Mouse (Mus musculus) heart, adult 11 months (tissue): ENCODE measurements around the gene Cx3cr1.

ENCODE experiments used
- DNase-seq: peaks from one replicate; pipeline ENCODE4 v3.0.0; 2022

Cx3cr1 gene

DNA sequence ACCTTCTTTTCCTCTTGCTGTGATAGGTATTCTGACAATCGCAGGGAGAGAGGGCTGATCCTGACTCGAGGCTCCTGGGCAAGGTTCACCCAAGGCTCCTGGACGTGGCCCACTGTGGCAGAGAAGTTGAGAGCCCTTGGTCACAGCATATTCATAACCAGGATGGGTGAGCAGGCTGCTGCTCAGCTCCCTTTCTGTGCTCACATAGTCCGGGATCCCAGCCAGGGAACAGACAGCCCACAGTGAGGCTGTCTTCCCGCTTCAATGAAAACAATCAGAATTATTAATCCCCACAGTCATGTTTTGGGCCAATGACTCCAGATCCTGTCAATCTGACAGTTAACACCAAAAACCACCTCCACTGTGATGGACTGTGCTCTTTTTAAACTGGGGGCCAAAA is 12.3 kb upstream of the Cx3cr1 start:
- DNase-seq, result peak; percentile 75

DNA sequence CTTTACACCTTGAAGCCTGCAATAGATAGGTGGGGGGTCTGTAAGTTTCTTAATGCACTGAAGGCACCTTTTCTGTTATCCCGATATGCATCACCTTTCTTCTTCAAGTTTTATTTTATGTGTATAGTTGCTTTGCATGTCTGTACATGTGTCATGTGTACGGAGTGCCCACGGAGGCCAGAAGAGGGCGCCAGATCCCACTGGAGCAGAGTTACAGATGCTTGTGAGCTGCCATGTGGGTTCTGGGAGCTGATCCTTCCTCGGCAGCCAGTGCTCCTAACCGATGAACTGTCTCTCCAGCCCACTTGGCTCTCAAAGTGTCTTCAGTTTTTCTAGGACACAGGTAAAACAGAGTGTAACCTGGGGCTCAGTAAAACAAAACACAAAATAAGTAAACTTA is 11.6 kb upstream of the Cx3cr1 start:
- peak; percentile 55 for DNase-seq

DNA sequence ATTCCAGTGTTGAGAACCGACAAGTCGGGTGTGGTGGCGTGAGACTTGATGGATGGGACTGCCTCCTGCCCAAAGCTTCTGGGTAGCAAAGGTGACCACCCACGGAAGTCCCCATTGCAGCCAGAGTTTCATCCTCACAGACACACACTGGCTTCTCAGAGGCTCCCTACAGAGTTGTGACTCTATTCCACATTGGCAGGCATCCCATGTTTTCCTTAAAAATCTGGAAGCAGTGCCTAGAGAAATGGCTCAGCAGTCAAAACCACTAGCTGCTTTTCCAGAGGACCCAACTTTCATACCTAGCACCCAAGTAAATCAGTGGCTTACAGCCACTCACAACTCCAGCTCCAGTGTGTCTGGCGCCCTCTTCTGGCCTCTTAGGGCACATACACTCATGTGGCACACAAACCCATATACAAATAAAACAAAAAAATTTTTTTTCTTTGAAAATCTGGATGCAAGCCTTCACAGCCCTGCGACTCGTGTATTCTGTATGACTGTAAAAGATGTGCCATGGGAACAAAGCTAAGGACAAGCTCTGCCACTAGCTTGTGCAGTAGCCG is 10.9 kb upstream of the Cx3cr1 start:
- DNase-seq, result peak; percentile 86

DNA sequence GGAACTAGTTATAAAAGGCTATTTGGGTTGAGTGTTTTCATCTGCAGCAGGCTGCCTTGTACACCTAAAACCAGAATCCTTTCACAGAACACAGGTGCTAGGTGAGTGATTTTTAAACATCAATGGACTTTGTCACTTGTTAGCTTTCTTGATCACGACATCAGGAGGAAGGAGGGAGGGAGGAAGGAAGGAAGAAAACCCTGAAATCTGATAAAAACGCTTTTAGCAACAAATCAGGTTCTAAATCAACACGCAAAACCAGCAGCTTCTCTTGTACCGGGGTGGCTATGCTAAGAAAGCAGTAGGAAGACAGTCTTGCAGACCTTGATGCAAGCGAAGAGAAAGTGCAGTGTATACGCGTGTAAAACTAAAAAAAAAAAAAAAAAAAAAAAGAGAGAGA is 10.2 kb upstream of the Cx3cr1 start:
- peak; percentile 44 for DNase-seq

DNA sequence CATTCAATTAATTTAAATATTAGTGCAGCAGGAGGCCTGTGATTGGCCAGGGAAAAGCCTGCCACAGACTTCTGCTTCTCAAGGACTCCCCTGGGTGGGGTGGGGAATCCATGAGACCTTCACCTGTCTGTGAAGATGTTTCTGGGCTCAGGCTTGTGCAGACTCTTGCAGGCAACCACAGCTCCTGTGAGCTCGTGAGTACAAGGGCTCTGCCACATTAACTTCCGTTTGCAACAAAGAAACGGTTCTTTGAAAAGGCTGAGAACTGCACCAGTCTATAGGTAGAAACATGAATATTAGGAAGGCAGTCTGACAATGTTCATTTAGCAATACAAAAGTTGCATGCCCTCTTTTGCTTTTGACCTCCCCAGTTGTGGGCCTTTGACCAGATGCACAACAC is 8.6 kb upstream of the Cx3cr1 start:
- DNase-seq, result no peak

DNA sequence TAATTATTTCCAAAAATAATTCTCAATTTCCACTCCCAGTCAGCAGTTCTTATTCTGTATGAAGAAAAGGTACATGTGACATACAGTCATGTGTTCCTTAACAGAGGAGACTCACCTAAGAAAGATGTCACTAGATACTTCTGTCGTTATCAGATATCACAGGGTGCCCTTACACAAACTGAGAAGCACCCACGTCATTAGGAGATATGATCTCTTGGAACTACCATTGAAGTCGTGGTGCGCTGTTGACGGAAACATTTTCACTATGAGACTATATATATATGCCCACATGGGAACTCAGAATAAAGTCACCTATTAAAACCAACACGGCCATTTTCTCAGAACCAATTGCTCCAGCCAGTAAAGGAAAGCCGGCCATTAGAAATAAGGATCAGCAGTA is 4.8 kb upstream of the Cx3cr1 start:
- peak; percentile 46 for DNase-seq

DNA sequence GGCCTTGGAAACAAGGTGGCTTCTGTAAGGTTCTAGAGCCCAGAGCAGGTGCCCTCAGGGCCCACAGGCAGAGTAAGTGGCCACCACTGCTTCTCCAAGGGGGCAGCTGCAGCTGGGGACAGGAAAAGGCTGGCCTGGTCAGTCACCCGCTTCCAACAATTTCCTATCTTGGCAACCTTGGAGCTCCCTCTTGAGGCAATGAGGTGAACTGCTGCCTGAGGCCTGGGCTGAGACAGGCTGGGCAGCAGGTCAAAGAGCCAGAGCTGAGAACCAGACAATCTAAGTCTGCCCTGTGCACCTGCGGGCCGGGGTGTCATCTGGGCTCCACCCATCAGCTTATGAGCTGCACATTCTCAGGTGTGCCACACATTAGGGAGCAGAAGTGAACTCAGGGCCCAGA is 3.5 kb upstream of the Cx3cr1 start:
- DNase-seq, result peak; percentile 96

DNA sequence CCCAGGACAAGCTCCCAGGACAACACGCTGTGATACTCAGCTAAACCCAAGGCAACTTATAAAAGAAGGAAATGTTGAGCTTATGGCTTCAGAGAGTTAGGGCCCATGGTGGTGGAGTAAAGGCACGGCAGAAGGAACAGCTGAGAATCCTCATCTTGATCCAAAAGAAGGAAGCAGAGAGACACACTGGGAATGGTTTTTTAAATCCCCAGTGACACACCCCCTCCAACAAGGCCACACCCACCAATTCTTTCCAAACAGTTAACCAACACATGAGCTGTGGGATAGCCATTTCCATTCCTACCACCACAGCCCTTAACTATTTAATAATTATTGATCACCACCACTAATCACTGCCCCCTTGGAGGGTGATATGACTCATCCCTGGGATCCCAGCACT is 1.6 kb upstream of the Cx3cr1 start:
- DNase-seq, result peak; percentile 89

DNA sequence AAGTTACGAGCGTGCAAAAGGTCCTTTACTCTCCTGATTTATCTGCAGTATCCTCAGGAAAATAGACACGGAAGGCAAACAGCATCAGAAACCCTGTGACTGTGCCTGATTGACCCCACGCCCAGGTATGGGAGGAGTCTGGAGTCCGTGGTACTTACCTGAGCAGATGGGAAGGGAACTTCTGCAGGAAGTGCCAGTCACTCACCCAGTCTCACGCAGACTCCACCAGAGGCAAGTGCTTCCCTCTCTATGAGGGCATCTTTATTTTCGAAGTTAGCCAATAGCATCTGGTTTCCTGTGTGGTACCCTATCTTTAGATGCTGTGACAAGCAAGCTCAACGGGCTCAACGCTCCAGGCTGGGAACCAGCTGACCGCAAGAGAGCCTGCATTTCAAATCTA is 1.6 kb downstream of the Cx3cr1 start:
- peak; percentile 94 for DNase-seq

DNA sequence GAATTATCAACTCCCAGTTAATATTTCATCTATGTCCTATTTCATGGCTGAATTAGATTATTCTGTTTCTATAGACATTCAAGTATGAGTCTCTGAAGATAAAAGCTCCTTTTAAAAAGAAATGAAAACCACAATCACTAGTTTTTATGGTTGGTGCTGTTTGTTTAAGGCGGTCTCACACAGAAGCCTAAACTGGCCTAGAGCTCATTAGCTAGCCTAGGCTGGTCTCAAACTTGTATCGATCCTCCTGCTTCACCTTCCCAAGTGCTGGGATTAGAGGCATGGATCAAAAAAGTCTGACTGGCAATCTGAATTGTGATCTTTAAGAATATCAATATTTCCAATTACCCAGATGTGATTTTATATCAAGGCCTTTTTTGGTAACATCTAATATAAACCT is 2.1 kb downstream of the Cx3cr1 start:
- no peak for DNase-seq

DNA sequence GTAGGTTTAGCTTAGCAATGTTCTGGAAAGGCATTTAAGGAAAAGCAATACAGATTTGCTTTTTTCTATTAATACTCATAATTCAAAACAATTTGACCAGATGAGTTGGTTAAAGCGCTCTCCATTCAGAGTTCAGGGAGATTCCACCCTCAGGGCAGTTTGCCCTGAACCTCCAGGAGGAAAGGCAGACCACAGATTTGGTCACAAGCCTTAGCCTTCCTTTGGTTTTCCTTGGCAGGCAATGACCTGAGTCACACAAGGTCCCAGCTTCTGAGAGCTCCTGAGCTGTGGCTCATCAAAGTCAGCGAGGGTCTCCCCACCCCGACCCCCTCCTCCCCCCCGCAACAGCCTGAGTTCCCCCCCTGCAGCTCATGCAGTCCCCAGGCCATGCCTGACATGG is 5.4 kb downstream of the Cx3cr1 start:
- no peak for DNase-seq

DNA sequence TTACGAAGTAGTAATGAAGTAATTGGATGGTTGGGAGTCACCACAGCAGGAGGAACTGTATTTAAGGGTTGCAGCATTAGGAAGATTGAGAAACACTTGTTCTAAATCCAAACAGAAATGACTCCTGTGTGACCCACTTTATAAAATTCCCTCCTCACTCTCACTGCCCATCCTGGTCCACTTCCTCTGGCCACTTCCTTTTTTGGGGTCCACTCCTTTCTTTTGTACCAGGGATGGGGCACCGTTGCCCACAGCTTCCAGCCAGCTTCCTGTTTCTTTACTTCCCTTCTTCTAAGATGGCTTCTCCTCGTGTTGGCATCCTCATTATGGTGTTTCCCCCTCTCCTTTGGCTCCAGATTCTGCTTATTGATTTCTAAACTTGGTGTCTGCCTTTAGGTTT is 10.9 kb downstream of the Cx3cr1 start:
- peak; percentile 97 for DNase-seq

DNA sequence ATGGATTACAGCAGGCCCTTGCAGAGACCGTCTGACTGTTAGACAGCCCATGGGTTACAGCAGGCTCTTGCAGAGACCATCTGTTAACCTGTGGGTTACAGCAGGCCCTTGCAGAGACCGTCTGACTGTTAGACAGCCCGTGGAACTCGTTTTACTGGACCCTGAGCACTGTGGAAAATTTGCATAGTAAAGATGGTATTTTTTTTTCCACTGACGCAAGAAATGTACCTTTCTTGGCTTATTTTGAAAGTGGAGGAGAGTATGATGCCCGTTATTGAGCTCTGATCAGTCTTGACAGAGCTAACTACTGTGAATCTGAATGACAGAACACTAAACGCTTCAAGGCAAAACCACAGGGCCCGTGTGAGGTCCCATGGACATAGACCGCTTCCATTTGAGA is 13.5 kb downstream of the Cx3cr1 start:
- DNase-seq, result no peak

DNA sequence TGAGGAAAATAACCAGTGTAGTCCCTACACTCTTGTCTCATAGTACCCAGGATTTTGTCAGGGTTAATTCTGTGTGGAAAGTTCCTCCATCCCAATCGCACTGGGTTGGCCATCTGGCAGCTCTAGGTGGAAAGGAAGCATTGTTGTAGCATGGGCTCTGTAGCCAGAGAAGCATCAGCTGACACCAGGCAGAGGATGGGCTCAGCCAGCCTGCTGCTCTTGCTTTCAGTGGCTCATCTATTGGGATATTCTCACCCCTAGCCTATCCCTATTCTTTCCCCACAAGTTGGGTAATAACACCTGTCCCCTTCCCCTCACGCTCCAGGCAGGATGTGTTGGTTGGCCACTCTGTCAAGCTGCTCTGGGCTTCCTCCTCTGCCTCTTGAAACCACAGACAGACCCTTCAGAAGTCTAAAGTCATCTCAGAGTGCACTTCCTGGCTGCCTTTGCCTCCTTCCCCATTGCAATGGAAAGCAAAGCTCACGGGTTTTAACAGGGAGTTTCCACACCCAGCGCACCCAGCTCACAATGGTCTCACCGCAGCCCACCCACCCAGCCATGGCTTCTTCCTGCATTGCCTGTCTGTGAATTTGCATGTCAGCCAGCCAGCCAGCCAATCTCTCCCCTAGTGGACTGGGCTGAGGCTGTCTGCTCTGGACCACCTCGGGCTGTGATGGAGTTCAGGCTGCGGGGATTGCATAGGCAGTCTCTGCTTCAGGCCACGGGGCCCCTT is 15.0 kb downstream of the Cx3cr1 start:
- peak; percentile 90 for DNase-seq

DNA sequence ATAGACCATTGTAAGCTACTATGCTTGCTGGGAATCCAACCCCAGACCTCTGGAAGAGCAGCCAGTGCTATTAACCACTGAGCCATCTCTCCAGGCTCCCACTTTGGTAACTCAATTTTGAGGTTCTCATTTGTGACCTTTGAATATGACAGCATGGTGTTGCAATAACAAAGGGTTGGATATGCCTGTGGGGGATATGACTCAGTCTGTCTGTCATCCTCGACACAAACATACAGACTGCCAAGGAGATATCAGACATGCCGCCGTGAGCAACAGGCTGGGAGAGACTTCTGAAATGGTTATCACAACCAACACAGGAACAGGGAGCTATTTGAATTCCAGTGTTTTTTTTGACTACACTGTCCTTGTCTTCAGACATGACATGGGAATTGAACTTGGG is 20.3 kb downstream of the Cx3cr1 start:
- DNase-seq, result peak; percentile 94

DNA sequence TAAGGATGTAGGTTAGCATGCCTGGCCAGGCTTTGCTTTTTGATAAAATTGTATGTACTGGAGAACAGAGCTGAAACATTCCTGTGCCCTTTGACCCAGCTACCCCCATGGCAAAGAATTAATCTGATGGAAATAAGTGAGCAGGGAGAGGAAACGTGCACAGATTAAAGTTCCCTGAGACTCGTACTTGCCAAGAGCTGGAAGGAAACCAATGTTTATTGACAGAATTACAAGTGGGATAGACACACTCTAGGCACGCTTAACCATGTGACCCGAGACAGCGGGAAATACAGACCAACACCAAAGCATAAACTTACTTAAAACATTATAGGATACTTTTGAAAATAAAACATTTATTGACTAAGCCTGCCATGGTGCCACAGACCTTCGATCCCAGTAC is 21.2 kb downstream of the Cx3cr1 start:
- no peak for DNase-seq

DNA sequence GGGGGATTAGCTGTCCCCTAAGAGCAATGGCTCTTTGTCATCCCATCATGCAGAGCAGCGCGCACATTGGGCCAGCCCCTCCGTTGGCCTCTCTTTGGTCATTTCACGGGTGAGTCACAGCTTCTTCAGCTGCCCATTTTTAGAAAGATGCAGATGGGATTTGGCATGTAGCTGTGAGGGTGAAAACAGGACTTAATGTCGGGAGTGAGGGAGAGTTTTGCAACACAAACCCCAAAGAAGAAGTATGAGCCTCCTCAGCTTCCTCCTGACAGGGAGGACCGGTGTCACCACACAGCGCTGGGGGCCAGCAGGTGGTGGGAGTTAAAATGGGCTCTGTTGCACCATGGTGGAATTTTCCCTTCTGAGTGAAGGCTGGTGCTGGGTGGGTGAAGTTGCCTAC is 26.6 kb downstream of the Cx3cr1 start:
- DNase-seq, result peak; percentile 90

DNA sequence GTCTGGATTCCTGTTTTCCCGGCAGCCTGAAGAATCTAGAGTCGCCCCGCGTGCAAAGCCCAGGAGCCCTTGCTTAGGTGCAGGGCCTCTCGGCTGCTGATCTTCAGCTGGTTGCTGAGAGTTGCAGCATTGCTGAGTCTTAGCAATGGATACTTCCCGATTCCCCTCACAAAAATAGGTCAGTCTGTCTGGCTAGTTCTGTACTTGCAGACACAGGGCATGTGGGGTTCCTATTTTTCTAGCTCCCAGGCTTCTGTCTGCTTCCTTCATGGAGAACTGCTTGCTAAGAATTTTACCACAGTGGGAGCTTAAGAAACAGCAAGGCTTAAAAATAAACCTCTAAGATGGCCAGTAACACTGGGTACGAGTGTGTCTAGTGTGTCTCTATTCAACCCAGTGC is 32.3 kb downstream of the Cx3cr1 start:
- peak; percentile 94 for DNase-seq

DNA sequence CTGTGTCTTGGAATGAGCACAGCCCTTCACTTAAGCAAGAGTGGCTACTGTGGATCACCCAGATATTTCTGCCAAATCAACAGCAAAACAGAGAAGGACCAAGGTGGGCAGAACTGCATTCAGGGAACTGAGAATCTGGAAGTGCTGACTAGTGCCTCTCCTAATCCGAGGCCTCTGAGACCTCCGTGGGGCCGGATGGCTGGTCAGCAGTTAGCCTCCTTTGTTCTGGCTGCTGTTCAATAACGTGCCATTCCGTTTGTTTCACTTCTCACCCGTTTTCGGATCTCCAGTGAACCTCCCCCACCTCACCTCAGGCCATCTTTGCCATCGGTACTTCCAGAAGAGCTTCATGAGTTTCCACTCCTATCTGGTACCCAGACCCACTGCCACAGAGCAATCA is 35.3 kb downstream of the Cx3cr1 start:
- no peak for DNase-seq

DNA sequence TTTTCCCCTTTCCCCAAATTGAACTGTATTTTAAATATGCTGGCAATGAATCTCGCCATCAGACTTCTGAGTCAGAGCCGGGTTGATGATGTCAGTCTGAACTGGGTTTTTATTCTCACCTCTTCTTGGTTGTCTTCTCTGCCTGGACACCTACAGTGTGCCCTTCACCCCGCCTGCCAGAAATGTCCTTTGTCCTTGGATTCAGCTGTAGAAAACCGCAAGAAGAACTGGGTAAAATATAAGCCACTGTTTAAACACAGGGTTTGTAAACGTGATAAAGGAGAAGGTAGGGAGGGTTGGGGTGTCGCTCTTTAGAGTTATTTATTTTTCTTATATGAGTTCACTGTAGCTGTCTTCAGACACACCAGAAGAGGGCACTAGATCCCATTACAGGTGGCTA is 37.0 kb downstream of the Cx3cr1 start:
- DNase-seq, result no peak

DNA sequence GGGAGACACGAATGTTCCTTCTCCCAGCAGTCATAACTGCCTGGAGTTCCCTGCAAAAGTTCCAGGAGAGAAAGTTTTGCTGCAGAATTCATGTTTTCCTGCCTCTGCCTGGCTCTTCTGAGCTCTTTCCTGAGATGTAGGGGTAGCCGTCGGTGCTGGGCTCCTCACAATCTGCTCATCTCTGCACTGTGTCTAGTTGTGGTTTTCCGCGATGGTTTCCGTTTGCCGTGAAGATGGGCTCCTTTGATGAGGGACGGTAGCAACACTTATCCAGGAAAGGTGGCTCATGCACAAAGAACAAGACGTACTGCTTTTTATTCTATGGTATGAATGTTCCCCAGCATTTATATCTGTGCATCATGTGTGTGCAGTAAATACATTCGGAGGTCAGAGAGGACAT is 39.3 kb downstream of the Cx3cr1 start:
- no peak for DNase-seq

DNA sequence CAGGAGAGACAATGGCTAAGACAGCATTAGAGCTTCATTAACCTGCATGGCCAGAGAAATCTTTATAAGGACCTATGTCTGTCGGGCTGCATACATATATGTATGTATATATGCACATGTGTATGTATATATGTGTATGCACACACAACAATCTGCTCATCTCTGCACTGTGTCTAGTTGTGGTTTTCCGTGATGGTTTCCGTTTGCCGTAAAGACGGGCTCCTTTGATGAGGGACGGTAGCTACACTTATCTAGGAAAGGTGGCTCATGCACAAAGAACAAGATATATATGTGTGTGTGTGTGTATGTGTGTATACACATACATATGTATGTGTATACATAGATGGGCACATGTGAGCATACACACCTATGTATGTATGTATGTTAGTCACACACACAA is 39.8 kb downstream of the Cx3cr1 start:
- DNase-seq, result no peak

DNA sequence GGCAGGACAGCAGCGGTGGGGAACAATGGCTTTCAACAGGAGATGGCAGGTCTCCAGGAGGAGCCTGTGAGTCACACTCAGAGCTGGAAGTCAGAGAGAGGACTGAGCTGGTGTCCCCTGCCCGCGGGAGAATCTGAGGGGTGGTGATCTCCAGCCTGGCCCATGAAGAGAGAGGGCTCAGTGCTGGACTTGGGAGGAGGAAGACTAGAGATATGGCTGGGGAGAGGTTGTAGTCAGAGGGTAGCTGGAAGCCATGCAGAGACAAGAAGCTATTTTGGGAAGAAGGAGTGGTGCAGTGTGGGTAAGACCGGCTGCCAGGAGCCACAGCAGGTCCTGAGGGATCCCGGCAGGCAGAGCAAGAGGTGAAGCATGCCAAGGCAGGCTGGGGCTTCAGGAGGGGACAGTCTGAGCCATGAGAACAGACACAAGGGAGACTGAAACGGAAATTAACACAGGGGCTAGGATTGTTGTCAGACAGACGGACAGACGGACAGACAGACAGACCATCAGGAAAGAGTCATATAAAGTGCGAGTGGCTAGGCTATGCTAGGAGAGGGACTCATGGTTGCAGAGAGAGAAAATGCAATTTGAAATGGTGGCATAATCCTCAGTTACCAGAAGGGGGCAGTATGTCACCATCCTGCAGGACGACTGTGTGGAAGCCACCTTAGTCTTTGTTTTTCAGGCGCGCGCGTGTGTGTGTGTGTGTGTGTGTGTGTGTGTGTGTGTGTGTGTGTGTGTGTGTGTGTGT is 42.1 kb downstream of the Cx3cr1 start:
- DNase-seq, result peak; percentile 98

DNA sequence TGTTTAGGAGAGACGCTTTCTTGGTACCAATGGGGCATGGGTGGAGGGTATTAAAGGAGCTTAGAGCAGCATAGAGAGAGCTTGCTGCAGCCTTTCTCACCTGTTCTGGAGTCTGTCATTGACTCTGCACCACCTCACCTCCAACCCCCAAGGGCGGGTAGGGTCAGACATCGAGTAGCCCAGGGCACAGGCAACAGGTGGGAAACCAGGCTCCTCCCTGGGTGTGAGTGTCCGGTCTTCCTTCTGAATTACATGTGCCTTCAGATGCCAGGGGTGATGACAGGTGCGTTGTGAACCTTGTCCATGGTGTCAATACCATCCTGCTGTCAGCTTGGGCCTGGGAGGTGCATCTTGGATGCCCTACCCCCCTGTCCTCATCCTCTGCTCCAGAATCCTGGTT is 45.1 kb downstream of the Cx3cr1 start:
- DNase-seq, result peak; percentile 88
